Mouse (Mus musculus): ENCODE measurements around the gene Adora1.
"Not testable (repeated sequence)": the region's sequence is repeated elsewhere in the genome, so short reads cannot be mapped to it uniquely, and the experiment has no call there.

Adora1 gene

DNA sequence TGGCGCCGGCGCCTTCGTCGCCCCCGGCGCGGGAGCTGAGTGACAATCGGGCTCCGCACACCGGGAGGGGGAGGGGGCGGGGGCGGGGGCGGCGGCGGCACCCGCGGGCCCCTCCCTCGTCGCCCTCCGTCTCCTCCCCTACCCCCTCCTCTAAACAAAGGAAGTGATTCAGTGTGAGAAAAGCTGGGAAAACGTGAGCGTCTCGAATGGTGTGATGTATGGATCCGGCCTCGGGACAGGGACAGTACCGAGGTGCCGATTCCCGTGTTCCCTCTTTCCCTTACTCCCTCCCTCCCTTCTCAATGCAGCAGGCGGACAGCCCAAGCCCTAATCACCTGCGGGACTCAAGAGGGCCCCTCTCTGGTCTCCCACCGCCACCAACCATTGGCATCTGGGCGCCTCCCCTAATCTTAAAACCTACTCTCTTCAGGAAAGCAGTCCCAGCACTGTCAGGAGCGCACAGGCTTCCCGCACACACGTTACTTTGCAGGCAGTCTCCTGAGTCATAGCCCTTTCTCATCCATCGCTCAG, at the start of gene Adora1:
Gene Adora1 (minus strand): TSS at position 41 of the 531 bp plus-strand sequence.
- peak; percentile 52 for DNase-seq

DNA sequence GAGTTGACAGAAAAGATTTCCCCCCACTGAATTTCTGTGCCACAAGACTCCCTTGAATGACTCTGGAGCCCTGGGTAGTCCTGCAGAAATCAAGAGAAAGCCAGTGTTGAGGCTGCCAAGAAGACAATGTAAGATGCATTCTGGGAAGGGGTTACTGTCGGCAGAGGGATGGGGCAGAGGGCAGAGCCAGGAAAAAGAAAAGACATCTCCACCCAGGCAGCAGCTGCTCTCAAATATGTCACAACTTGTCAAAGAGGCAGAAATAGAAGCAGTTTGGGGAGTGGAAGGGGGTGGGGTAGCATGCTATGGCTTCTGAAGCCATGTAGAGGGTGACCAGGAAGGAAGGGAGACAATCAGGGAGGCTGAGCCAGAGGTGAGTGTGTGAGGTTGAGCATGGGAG, 47.9 kb upstream of the Adora1 start:
- no peak for DNase-seq

DNA sequence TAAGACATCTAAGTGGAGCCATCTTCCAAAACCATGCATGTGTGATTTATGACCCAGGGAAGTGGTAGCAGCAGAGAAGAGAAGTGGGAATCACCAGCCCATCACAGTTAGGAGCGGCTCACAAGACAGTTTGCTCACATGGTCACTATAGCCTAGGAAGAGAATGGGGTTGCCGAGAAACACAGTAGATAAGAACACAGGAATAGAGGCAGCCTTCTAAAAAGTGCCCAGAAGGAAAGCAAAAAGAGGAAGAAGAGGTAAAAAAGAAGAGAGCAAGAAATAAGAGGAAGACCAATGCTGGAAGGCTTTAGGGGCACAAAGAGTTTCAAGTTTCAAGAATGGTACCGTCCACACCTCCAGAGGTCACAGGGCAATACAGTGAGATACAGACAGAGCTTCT, 47.1 kb upstream of the Adora1 start:
- DNase-seq = no peak

DNA sequence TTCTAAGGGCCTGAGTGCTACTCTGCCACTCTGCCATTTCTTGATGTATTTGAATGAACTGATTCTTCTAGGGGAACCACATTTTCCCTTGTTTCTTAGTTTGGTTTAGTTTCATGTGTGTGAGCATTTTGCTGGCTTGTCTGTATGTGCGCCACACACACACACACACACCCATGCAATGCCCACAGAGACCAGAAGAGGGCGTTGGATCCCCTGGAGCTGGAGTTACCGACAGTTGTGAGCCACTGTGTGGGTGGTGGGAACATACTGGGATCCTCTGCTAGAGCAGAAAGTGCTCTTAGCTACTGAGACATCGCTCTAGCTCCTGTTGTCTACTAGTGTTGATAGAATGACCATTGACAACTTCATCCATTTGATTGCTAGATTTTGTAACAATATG, 46.3 kb upstream of the Adora1 start:
- DNase-seq = no peak

DNA sequence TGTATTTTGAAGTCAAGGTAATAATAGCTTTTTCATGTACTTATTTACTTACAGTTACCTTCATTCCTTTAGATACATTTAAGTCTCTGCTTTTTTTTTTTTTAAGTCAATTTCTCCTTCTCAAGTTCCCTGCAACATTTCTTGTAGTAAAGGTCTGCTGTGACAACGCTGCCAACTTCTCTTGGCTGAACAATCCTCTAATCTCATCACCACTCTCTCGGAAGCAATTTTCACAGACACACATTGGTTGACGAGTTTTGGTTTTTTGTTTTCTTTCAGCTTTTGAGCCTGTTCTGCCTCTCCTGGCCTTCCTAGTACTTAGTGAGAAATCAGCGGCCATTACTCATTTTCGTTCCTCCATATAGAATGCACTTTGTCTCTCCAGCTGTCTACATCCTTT, 44.9 kb upstream of the Adora1 start:
- no peak for DNase-seq

DNA sequence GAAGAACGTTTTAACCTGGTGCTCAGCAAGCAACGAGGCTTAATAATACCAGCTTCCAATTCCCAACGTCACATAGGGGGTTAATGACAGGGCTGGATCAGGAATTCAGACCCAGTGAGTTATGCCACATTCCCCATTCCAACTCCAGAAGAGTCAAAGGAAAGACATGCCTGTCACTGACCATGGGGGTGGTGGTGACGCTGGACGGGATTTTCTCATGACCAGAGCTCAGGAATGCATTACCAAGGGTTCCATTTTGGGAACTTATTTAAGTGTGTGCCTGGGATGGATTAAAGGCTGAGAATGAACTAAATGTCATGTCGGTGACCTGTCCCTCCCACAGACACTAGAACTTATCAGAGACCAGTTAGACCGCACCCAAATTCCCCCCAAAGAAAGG, 41.6 kb upstream of the Adora1 start:
- no peak for DNase-seq

DNA sequence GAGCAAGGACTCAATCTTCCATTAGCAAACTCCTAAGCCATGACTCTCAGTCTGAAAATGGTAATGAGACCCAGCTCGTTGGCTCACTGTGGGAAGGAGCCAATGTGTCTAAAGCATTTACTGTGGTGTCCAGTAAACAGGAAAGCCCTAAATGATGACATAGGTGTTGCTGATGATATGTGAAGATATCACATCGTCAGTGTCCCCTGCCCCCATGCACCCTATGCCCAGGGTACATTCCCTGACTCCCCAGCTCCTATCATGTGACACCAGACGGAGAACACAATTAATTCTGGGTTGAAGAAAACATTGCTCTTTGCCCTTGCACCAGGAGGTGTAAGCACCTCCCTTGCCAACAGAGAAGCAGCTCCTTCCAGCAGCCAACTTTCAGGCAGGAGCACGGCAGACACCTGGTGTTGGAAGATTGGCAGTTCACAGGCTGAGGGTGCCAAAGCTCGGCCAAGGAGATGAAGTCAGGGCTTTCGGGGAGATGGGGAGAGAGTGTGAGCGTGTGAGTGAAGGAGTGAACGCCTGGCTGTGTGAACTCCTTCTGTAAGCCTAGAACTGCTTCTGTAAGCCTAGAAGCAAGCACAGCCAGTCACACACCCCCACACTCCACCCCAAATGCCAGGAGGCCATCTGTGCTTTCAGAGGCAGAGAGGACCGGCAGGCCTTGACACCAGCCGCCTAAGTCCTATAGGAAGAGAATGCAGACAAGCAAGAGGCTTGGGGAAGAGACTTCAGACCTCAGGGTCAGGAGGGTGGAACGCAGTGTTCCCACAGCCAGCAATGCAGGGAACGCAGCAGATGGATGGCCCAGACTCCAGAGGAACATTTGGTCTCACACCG, 40.6 kb upstream of the Adora1 start:
- peak; percentile 84 for DNase-seq

DNA sequence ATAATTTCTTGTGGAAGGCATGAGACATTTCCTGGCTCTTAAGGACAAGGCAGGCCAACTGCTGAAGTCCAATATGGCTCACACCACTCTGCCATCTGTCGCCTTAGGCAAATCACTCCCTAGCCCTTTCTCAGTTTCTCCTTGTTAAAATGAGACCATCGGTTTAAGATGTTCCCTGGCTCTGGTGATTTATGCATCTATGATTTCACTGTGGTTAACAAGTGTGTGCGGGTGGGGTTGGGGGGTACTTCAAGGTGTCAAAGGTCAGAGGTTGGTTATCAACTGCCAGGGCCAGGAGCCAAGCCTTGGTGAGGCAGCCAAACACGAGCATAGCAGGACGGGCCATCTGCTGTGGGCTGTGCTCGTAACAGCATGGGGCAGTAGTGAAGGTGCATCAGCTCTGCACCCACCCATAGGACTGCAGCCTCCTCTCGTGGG, 39.3 kb upstream of the Adora1 start:
- DNase-seq = peak; percentile 90

DNA sequence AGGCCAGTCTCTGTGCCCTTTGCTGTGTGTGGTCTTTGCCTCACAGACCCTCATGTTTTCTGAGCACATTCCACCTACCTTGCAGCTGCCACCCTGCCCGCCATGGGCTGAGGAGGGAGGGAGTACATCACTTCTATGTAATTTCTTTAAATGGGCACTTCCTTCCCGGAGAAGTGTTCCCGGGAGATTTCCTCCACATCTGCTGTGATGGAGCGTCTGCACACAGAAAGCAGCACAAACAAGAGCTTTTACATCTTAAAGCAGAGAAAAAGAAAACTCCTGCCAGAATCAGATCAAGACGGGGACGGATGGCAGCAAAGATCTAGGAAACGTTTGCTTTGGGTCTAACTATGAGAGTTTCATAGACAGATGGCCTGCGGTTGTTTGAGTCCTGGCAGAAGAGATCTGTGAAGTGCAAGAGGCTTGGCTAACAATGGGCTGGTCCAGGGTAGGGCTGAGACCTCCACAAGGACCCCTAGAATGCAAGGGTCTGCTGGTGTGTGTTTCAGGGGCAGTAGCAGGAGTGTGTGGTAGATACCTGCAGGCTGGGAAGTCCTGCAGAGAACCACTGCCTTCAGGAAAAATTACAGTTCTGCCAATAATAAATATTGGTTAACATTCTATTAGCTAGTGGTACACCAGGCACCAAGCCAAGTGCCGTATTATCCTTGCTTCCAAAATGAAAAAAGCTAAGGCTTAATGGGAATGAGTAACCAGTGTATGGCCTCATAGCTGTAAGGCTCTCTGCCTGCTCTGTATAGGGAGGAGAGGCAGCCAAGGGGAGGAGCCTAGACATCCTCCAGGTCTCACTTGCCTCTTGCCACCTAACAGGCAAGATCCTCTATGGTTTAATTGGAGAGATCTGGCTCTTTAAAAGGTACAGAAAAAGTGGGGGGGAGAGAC, 38.5 kb upstream of the Adora1 start:
- DNase-seq = peak; percentile 73

DNA sequence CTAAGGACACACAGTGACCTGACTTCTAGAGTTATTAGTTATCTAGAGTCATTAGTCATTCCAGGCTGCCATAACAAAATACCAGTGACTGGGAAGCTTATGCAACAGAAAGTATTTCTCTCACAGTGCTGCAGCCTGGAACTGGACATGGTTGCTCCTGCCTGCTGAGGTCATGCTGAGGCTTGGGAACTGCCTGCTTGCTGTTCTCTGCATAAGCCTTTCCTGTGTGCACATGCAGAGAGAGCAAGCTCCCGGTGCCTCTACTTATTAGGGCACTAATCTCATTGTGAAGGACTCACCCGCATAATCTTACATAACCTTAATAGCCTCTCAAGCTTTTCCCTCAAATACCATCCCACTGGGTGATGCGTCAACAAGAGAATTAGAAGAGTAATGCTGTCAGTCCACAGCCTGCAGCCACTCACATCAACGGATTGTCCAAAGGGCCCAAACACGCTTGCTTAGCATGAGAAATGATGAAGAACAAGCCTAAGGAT, 37.6 kb upstream of the Adora1 start:
- DNase-seq = no peak

DNA sequence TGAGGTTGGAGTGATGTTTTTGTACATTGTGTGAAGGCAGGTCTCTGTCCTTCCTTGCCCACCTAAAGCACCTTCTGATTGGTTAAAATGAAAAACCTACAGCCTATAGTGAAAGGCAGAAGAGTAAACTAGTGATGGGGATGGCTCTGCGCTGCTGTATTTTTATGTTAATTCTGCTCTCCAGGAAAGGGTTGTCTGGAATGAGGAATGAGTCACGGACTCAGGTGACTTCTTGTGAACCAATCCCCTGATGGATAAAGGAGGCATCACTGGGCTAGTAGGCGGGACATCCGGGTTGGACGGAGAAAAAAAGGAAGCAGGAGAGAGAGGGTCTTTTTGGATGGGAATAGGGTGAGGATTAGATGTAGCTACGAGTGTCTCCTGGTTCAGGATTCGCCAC, 34.8 kb upstream of the Adora1 start:
- no peak for DNase-seq

DNA sequence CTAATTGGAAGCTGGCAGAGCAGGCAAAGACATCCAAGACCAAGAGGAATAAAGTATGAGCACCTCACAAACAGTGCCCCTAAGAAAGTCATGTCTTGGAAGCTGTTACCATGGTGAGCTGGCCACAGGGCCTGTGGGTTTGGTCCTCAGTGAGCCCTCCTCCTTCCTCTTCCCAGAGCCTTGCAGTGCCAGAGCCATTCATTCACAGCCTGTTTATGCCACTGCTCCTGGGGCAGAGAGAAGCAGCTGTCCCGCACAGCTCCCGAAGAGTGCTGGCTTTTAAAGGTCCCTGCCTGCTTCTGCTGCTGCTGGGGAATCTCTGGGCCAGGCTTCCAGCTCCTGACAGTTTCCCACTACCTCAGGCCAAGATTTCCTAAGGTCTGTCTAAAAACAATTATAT, 30.6 kb upstream of the Adora1 start:
- no peak for DNase-seq

DNA sequence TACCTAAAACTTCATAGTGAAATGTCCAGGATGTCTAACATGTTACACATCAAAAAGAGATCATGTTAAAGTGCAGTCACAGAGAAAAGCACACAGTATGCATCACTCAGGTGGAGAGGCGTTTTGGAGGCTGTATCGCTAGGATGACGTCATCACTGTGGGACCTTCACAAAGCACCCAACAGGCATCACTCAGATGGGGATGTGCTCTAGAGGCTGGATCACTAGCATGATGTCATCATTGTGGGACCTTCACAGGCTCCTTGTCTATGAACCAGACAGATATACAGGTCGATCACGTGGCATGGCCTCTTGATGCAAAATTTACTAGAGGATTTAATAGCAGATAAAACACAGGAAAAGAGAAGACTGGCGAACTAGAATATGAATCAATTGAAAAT, 29.1 kb upstream of the Adora1 start:
- DNase-seq = no peak

DNA sequence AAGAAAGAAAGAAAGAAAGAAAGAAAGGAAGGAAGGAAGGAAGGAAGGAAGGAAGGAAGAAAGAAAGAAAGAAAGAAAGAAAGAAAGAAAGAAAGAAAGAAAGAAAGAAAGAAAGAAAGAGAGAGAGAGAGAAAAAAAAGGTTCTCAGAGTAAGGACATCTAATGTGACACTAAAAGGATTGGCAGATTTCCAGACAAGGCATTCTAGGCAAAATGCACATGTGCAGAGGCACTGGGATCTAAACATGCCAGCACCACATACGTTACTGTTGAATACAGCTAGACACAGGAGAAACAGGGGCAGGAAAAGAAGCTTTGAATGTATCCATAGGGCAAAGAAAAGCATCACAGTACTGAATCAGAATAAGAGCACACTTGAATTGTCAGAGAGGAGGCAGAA, 14.4 kb upstream of the Adora1 start:
- not testable (repeated sequence) for DNase-seq

DNA sequence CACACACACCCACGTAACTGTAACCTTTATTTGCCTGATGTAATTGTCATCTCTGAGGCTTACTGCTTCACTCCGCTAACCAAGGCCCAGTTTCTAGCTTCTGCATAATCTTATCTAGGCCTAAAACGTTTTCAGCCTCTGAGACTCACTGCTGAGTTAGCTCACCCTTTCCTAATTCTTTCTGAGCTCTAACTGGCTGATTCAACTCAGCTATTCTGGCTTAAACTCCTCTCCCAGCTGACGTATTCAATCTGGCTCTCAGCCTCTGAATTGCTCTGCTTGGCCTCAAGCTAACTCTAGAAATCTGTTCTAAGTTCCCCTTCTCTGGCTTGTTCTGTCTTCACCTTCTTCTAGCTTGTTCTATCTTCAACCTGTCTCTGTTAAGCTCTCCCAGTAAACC, 11.4 kb upstream of the Adora1 start:
- DNase-seq = no peak

DNA sequence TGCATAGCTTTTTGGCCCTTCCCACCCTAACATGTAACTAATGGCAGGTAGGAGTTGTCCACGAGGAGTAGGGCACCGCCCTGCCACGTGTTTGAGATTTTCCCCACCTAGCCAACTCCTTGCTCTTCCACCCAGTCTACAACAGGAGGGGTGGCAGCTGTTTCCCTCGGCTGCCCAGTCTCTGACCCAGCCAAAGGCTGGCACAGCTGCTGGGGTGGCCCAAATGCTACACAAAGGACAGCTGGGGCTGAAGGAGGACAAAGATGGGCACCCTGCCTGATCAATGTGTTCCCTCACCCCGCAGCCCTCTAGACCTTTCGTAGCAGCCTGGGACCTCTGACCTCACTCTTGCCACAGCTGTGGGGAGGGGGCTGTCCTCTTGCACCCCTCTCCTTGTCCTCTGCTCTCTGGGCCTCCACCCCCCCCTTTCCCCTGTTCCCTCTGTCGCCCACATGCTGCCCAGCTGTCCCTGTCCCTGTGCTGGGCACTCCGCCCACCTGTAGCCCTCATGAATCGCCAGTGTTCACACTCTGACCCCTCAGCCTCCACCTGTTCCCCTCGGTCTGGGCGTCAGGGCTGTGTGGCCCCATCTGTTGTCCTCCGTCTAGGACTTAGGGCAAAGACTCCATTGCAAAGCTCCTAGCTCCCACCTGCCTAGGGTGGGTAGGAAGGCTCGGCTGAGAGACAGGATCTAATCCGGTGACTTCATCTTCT, 9.9 kb upstream of the Adora1 start:
- no peak for DNase-seq

DNA sequence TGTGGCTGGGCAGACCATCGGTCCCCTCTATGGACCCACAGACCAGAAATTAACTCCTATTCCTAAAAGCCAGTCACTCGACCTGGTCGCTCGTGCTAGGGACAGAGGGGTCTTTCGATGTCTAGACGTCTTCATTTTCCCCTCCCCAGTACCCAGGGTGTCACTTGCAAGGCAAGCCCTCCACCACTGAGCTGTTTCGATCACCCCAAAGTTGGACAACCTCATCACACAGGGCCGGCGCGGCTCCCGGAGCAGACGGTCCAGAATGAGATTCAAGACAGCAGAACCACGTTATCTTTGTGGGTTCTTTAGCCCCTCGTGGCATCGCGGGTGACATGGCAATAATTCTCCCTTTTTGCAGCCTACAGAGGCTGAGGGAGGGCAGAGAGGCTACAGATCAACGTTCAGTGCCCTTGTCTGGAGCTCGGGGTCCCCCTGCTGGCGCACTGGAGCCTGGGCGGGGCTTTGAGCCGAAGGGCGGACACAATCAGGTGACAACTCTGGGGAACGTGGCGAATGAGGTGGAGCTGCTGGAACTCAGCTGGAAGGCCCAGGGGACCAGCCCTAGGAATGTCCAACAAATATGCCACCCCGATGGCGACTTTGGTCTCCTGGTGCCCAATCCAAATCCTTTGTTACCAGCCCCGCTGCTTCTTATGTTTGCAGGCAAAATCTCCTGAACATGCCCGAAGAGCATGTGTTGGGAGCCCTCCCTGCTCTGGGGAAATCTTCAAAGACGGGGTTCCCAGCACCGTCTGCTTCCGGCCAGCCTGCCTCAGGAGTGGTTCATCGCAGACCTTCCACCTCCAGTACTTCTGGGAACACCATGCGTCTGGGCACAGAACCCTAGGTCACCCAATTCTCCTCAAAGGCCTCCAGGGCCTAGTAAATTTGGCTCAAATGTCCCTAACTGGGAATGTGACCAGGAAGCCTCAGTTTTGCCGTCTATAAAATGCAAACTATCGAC, 9.0 kb upstream of the Adora1 start:
- peak; percentile 95 for DNase-seq

DNA sequence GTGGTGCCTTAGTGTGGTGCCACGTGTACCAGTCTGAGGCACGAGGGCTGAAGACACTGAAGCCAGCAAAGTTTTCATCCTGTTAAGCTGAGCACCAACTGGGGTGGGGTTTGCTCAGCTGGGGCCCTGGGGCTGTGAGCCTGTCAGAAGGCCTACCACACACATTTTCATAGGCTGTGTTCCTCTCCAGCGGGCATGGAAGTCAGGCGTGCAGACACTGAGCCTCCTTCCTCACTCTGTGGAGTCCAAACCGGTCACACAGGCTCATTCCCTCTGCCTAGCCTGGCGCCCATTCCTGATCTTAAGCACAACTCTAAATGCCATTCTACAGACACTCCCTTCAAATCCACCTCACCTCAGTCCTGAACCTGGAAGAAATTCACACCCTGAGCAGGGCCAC, 8.3 kb upstream of the Adora1 start:
- no peak for DNase-seq

DNA sequence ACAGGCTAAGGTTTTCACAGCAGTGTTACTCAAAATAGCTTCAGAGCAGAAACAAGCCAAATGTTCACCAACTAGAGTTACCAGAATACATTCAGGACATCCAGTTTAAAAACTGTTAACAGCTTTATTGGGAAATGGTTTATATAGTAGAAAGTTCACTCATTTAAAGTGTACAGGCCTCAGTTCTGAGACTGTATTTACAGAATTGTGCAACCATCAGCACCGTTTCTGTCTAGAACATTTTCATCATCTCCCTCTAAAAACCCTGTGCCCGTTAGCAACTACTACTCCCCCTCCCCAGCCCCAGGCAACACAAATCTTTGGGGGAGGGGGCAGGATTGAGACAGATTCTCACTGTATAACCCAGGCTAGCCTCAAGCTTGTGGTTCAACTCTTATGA, 7.1 kb upstream of the Adora1 start:
- DNase-seq = no peak

DNA sequence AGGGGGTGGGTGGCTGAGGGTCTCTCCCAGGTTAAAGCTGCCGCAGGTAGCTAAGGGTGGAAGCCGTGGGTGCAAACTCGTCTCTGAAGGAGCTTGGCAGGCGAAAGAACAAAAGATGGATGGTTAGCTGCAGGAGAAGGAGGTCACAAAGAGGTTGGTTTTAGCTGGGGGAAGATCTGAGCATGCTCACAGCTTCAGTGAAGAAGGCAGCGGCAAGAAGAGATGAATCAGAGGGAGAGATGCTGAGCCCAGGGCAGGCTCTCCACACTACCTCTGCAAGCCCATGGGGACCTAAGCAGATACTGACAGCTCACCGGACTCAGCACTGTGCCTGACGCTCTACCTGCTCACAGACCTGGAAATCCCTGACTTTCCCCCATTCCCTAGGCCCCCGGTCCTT, 6.1 kb upstream of the Adora1 start:
- DNase-seq = no peak

DNA sequence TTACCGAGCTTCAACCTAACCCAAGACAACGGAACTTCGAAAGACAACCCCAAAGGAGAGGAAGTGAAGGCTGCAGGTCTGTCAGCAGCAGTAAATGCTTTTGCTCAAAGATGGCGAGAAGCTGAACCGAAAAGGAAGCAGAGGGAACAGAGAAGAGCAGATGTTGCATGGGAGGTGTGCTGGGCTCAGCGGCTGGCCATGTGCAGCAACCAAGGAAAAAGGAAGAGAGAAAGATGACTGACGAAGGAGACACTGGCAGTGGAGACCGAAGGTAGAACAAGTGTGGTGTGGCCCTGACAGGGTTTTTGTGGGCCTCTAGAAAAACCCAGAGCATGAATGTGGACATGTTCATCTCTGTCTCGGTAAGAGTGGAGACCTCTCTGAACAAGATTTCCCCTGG, 5.5 kb upstream of the Adora1 start:
- DNase-seq = no peak

DNA sequence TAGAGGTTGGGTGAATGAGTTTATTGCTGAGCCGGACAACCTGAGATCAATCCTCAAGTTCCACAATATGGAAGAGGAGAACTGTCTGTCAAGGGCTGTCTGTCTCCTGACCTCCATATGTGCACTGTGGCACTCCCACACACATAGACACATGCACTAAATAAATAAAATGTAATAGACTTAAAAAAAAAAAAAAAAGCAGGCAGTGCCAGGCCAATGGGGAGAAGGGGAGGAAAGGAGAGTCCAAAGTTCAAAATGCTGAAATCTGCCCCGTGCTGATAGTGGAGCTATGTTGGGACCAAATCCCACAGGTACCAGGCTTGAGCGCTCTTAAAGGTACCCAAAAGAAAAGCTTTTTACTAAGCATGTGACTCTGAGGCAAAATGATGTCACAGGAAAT, 2.2 kb upstream of the Adora1 start:
- no peak for DNase-seq
